In the genomic region with DNA sequence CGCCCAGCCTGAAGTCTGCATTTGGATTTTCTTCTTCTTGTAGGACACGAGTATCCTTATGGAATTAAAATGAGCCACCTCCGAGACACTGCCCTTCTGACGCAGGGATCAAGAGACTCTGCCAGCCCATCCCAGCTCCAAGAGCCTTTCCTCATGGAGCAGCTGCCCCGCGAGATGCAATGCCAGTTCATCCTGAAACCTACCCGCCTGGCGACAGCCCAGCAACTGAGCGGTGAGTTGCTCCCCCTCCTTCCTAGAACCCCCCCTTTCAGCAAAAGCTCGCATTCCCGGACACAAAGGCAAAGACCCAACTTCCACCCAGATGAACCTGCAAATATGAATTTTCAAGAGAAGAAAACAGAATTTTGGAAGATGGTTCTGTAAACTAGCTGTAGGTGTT, we compare ENCODE assay signal across 25 mouse cellular contexts.
DNase-seq lines count a peak whose midpoint lies in the region; TF ChIP-seq lines count a peak whose summit lies in the region.
"Had no signal": no experiment of that assay in that cellular context is flagged by ENCODE, and none has a peak within 500 bp of the region (broad histone marks: within the 10 kb centered on the region; RNA-seq: fewer than 3 reads in every experiment).

No protein-coding gene starts in this region.

- no peak for TF ChIP-seq POLR2A in olfactory bulb, adult 2 months (IDR thresholded peaks at IDR 0.05; ENCODE audit: insufficient read depth, low read depth, low read length)

- DNase-seq in gastrocnemius, postnatal 10 days: peak; percentile 16
- no peak for DNase-seq in gastrocnemius, adult 8-10 months (ENCODE audit: low spot score in 2 of 2)
- DNase-seq in right cerebral cortex, postnatal 10 days (ENCODE audit: low spot score in 2 of 2): peak; percentile 31 to 40
- no peak for DNase-seq in right cerebral cortex, adult 18-20 months
- peak; percentile 74 to 79 for DNase-seq in cerebellum, postnatal 10 days
- DNase-seq in c-Kit-positive CD71-positive TER-119-positive erythroid progenitor cells, embryonic 14.5 days (ENCODE audit: low spot score): no peak
- DNase-seq: adrenal gland, postnatal 14 days; gastrocnemius, postnatal 25 days; heart, adult 11 months; heart, postnatal 4 days; kidney, adult 18-20 months; kidney, postnatal 25 days; lung, embryonic 14.5 days; lung, postnatal 14 days; midbrain, embryonic 14.5 days; right cerebral cortex, postnatal 14 days; thymus, postnatal 14 days had no signal

- 63% methylated on average over 11 of the region's 11 CpGs for WGBS in olfactory bulb, adult 2 months

- H3K27ac ChIP-seq in olfactory bulb, adult 2 months (ENCODE audit: insufficient read depth, low read depth, low read length): peak overlapping the region; percentile 29; the same call in 1 of the 2 replicates
- H3K27ac ChIP-seq: forebrain, embryonic 13.5 days; hindbrain, embryonic 14.5 days; kidney, embryonic 15.5 days; limb, embryonic 12.5 days; liver, embryonic 15.5 days; stomach, embryonic 15.5 days had no signal

- TF ChIP-seq CTCF in olfactory bulb, adult 2 months (IDR thresholded peaks at IDR 0.05; ENCODE audit: insufficient read depth, low read depth, low read length): no peak

- H3K4me3 ChIP-seq in olfactory bulb, adult 2 months (ENCODE audit: insufficient read depth, low read depth, low read length): no peak overlapping the region
- H3K4me3 ChIP-seq: forebrain, embryonic 13.5 days; heart, embryonic 12.5 days; kidney, embryonic 15.5 days; limb, embryonic 12.5 days; liver, embryonic 15.5 days; stomach, embryonic 15.5 days had no signal

- peaks cover 11% of the 10 kb centered on the region; the same call in 1 of the 2 replicates for H3K4me1 ChIP-seq in olfactory bulb, adult 2 months (ENCODE audit: control insufficient read depth, insufficient read depth, low read length)
- H3K4me1 ChIP-seq: forebrain, embryonic 13.5 days; heart, embryonic 12.5 days; liver, embryonic 15.5 days had no signal

Comparison
In these comparisons a context has a peak if more than half of its experiments do, and no peak if none do; other contexts are left out.
1. DNase-seq: peak in gastrocnemius, postnatal 10 days (single experiment), right cerebral cortex, postnatal 10 days (2 of 2) and cerebellum, postnatal 10 days (2 of 2); none in gastrocnemius, adult 8-10 months (0 of 2), right cerebral cortex, adult 18-20 months (single experiment) and c-Kit-positive CD71-positive TER-119-positive erythroid progenitor cells, embryonic 14.5 days (single experiment).